ENCODE assay signal across 8 mouse cellular contexts in the genomic region with DNA sequence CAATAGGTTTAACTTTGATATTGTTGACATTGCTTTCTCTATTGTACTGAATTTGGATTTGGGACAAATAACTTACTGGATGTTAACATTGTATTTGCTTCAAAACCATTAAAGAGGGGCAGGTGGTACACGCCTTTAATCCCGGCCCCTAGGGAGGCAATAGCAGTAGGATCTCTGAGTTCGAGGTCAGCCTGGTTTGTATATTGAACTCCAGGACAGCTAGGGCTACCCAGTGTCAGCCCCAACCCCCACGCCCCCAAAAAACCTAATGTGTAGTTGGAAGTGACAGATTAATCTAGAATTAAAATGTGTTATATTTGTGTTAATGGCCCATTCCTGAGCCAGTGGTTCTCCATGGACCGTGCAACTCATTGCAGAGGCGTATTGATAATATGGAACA. TPM values are rescaled to one million over a fixed set of nuclear protein-coding genes. Genes with fewer than 3 reads are reported as not detected.
A peak's percentile ranks its signal among the peaks of the same experiment; 100 is the strongest.
DNase-seq lines count a peak whose midpoint lies in the region; ATAC-seq and TF ChIP-seq lines count a peak whose summit lies in the region.

No protein-coding gene starts in this region.

- 23% methylated on average over 6 of the region's 6 CpGs for WGBS in lung, postnatal 0 days
- WGBS in forebrain, embryonic 11.5 days: 30% methylated on average over 6 of the region's 6 CpGs
- WGBS in limb, embryonic 12.5 days: 28% methylated on average over 6 of the region's 6 CpGs
- WGBS in olfactory bulb, adult 2 months: 25% methylated on average over 6 of the region's 6 CpGs

- no peak for TF ChIP-seq EP300 in lung, postnatal 0 days (IDR thresholded peaks at IDR 0.05)

- H3K9me3 ChIP-seq in lung, postnatal 0 days (ENCODE audit: low read length): no peaks in the 10 kb centered on the region
- H3K9me3 ChIP-seq in forebrain, embryonic 11.5 days (ENCODE audit: control insufficient read depth, low read length): no peaks in the 10 kb centered on the region
- H3K9me3 ChIP-seq in limb, embryonic 12.5 days: no peaks in the 10 kb centered on the region

- H3K27ac ChIP-seq in lung, postnatal 0 days (ENCODE audit: low read length): no peak overlapping the region
- H3K27ac ChIP-seq in forebrain, embryonic 11.5 days (ENCODE audit: low read depth, low read length): no peak overlapping the region
- no peak overlapping the region for H3K27ac ChIP-seq in limb, embryonic 12.5 days
- no peak overlapping the region for H3K27ac ChIP-seq in olfactory bulb, adult 2 months (ENCODE audit: insufficient read depth, low read depth, low read length)

- no peak for TF ChIP-seq POLR2A in olfactory bulb, adult 2 months (IDR thresholded peaks at IDR 0.05; ENCODE audit: insufficient read depth, low read depth, low read length)

- H3K9ac ChIP-seq in lung, postnatal 0 days (replicated peaks; ENCODE audit: low read depth): peak overlapping the region; percentile 79
- H3K9ac ChIP-seq in forebrain, embryonic 11.5 days (ENCODE audit: low read length): peak overlapping the region; percentile 83
- no peak overlapping the region; the same call in 1 of the 2 replicates for H3K9ac ChIP-seq in limb, embryonic 12.5 days (replicated peaks)

- DNase-seq in lung, postnatal 0 days (ENCODE audit: low spot score): no peak
- DNase-seq in lung, postnatal 25 days (ENCODE audit: low spot score): no peak
- DNase-seq in forebrain, embryonic 11.5 days (ENCODE audit: low spot score): no peak
- DNase-seq in ovary, postnatal 36 days (ENCODE audit: low spot score): no peak
- DNase-seq in urinary bladder, postnatal 25 days (ENCODE audit: low spot score): no peak
- DNase-seq in right cerebral cortex, postnatal 4 days: no peak

- TF ChIP-seq CTCF in lung, postnatal 0 days (IDR thresholded peaks at IDR 0.05): no peak
- TF ChIP-seq CTCF in olfactory bulb, adult 2 months (IDR thresholded peaks at IDR 0.05; ENCODE audit: insufficient read depth, low read depth, low read length): no peak

- H3K27me3 ChIP-seq in lung, postnatal 0 days (replicated peaks; ENCODE audit: insufficient read depth, low read length): no peaks in the 10 kb centered on the region
- H3K27me3 ChIP-seq in forebrain, embryonic 11.5 days (ENCODE audit: control insufficient read depth, insufficient read depth, low read length): no peaks in the 10 kb centered on the region
- H3K27me3 ChIP-seq in limb, embryonic 12.5 days: no peaks in the 10 kb centered on the region

- peak overlapping the region; percentile 92 for H3K4me2 ChIP-seq in lung, postnatal 0 days (replicated peaks; ENCODE audit: low read depth, low read length)
- peak overlapping the region; percentile 73 for H3K4me2 ChIP-seq in forebrain, embryonic 11.5 days (ENCODE audit: low read depth, low read length, severe bottlenecking)
- H3K4me2 ChIP-seq in limb, embryonic 12.5 days: peak overlapping the region; percentile 80

- H3K36me3 ChIP-seq in lung, postnatal 0 days (ENCODE audit: insufficient read depth, low read length): no peaks in the 10 kb centered on the region
- no peaks in the 10 kb centered on the region for H3K36me3 ChIP-seq in forebrain, embryonic 11.5 days (ENCODE audit: control insufficient read depth, insufficient read depth, low read length)
- no peaks in the 10 kb centered on the region for H3K36me3 ChIP-seq in limb, embryonic 12.5 days

- peak overlapping the region; percentile 92 for H3K4me3 ChIP-seq in lung, postnatal 0 days (ENCODE audit: low read depth, low read length)
- peak overlapping the region; percentile 89 for H3K4me3 ChIP-seq in forebrain, embryonic 11.5 days (ENCODE audit: low read depth, low read length)
- H3K4me3 ChIP-seq in limb, embryonic 12.5 days (replicated peaks): peak overlapping the region; percentile 87
- H3K4me3 ChIP-seq in olfactory bulb, adult 2 months (ENCODE audit: insufficient read depth, low read depth, low read length): peak overlapping the region; percentile 75

- ATAC-seq in lung, postnatal 0 days: no peak
- no peak for ATAC-seq in forebrain, embryonic 11.5 days (replicated peaks; ENCODE audit: low FRiP score)
- ATAC-seq in limb, embryonic 12.5 days (ENCODE audit: insufficient number of reproducible peaks, insufficient read depth, low FRiP score, low TSS enrichment, low read depth): no peak

- H3K4me1 ChIP-seq in lung, postnatal 0 days (ENCODE audit: insufficient read depth, low read depth, low read length): peaks cover 14% of the 10 kb centered on the region; the same call in 1 of the 2 replicates
- no peaks in the 10 kb centered on the region; the same call in 1 of the 2 replicates for H3K4me1 ChIP-seq in forebrain, embryonic 11.5 days (replicated peaks; ENCODE audit: control insufficient read depth, insufficient read depth, low read length)
- H3K4me1 ChIP-seq in limb, embryonic 12.5 days (replicated peaks): peaks cover 20% of the 10 kb centered on the region
- peaks cover 8% of the 10 kb centered on the region; the same call in 1 of the 2 replicates for H3K4me1 ChIP-seq in olfactory bulb, adult 2 months (ENCODE audit: control insufficient read depth, insufficient read depth, low read length)

RNA-seq across cellular contexts. Expression of gene Gclm, which starts 1.0 kb away (rescaled TPM):
- 102 and 112 TPM in 2 replicates for polyA plus RNA-seq in lung, postnatal 0 days (2015; fragmentation: Nextera tagmentation; extraction: Ambion mirVana)
- 64.6 and 72.1 TPM in 2 replicates for polyA plus RNA-seq in forebrain, embryonic 11.5 days (2014; fragmentation: Nextera tagmentation; extraction: Ambion mirVana)
- 60.7 and 64.0 TPM in 2 replicates for polyA plus RNA-seq in limb, embryonic 12.5 days (2016; fragmentation: Nextera tagmentation; extraction: Ambion mirVana)
- not detected in 2 replicates for polyA plus RNA-seq in olfactory bulb, adult 2 months (2012; ENCODE audit: insufficient read depth, insufficient read length, low replicate concordance, missing spikeins)

RNA-seq across cellular contexts. Expression of gene Dnttip2, which starts 27.8 kb away (rescaled TPM):
- polyA plus RNA-seq in lung, postnatal 0 days (2015; fragmentation: Nextera tagmentation; extraction: Ambion mirVana): 38.3 and 43.9 TPM in 2 replicates
- 85.2 and 92.3 TPM in 2 replicates for polyA plus RNA-seq in forebrain, embryonic 11.5 days (2014; fragmentation: Nextera tagmentation; extraction: Ambion mirVana)
- 86.5 and 90.5 TPM in 2 replicates for polyA plus RNA-seq in limb, embryonic 12.5 days (2016; fragmentation: Nextera tagmentation; extraction: Ambion mirVana)
- not detected in 2 replicates for polyA plus RNA-seq in olfactory bulb, adult 2 months (2012; ENCODE audit: insufficient read depth, insufficient read length, low replicate concordance, missing spikeins)

RNA-seq across cellular contexts. Expression of gene Bcar3, which starts 47.5 kb away (rescaled TPM):
- polyA plus RNA-seq in lung, postnatal 0 days (2015; fragmentation: Nextera tagmentation; extraction: Ambion mirVana): 27.6 and 38.3 TPM in 2 replicates
- 12.5 and 14.5 TPM in 2 replicates for polyA plus RNA-seq in forebrain, embryonic 11.5 days (2014; fragmentation: Nextera tagmentation; extraction: Ambion mirVana)
- polyA plus RNA-seq in limb, embryonic 12.5 days (2016; fragmentation: Nextera tagmentation; extraction: Ambion mirVana): 6.9 and 7.6 TPM in 2 replicates
- not detected in 2 replicates for polyA plus RNA-seq in olfactory bulb, adult 2 months (2012; ENCODE audit: insufficient read depth, insufficient read length, low replicate concordance, missing spikeins)

Comparison
In these comparisons a context has a peak if more than half of its experiments do, and no peak if none do; other contexts are left out.
1. RNA of gene Gclm, which starts 1.0 kb away (polyA plus RNA-seq): 102 to 112 TPM in lung, postnatal 0 days, 64.6 to 72.1 TPM in forebrain, embryonic 11.5 days and 60.7 to 64.0 TPM in limb, embryonic 12.5 days; not detected in olfactory bulb, adult 2 months; every median in the first group is over 10 times any median in the second.
2. RNA of gene Dnttip2, which starts 27.8 kb away (polyA plus RNA-seq): 85.2 to 92.3 TPM in forebrain, embryonic 11.5 days, 86.5 to 90.5 TPM in limb, embryonic 12.5 days and 38.3 to 43.9 TPM in lung, postnatal 0 days; not detected in olfactory bulb, adult 2 months; every median in the first group is over 10 times any median in the second.
3. Peak in every context shown above with its lines, with median percentiles within 50 percentile points of each other: H3K4me2 ChIP-seq and H3K4me3 ChIP-seq.